Mouse (Mus musculus) limb, embryonic 15.5 days (tissue): ENCODE data around the gene Rcn1. TPM values are rescaled to one million over a fixed set of nuclear protein-coding genes. Genes with fewer than 3 reads are reported as not detected.

Experiments used
- ATAC-seq: fragments of 200-750 bp; cut with Nextera tagmentation; 2 replicates; pipeline ENCODE4 v1.8.0; 2017; ENCODE audit warnings: low read depth, moderate TSS enrichment; ENCODE audit not compliant: insufficient number of reproducible peaks, low FRiP score, low TSS enrichment
- H3K27ac ChIP-seq: fragments of 300-500 bp; sonication (generic); 2 replicates; pipeline ENCODE4 v1.5.1; 2015; ENCODE audit warnings: moderate library complexity, mild to moderate bottlenecking, inconsistent platforms
- H3K27me3 ChIP-seq: fragments of 300-500 bp; sonication (generic); 2 replicates; pipeline ENCODE4 v1.6.1; 2015; ENCODE audit warnings: inconsistent platforms
- H3K36me3 ChIP-seq: fragments of 300-500 bp; sonication (generic); 2 replicates; pipeline ENCODE4 v1.6.1; 2015; ENCODE audit warnings: inconsistent platforms
- H3K4me1 ChIP-seq: fragments of 300-500 bp; sonication (generic); 2 replicates; pipeline ENCODE4 v1.6.1; 2015; ENCODE audit warnings: inconsistent platforms
- H3K4me2 ChIP-seq: fragments of 300-500 bp; sonication (generic); 2 replicates; pipeline ENCODE4 v1.6.1; 2015; ENCODE audit warnings: mild to moderate bottlenecking, inconsistent platforms
- H3K4me3 ChIP-seq: fragments of 300-500 bp; sonication (generic); 2 replicates; pipeline ENCODE4 v1.5.1; 2015; ENCODE audit warnings: mild to moderate bottlenecking, inconsistent platforms
- H3K9ac ChIP-seq: fragments of 300-500 bp; sonication (generic); 2 replicates; pipeline ENCODE4 v1.6.1; 2015; ENCODE audit warnings: inconsistent platforms
- H3K9me3 ChIP-seq: fragments of 300-500 bp; sonication (generic); 2 replicates; pipeline ENCODE4 v1.6.1; 2016; ENCODE audit warnings: inconsistent platforms
- WGBS: fragments of 180-500 bp; shearing (Covaris S2); methylation state at CpG from one replicate; pipeline ENCODE4 v1.1.7; 2015; 5-methylcytosine and 5-hydroxymethylcytosine counted together
- polyA plus RNA-seq: library from polyadenylated mRNA; unstranded; fragments of >200 nt; fragmentation: Nextera tagmentation; extraction: Ambion mirVana; gene quantifications from 2 replicates; pipeline ENCODE4 v1.2.1, GENCODE M21; 2015

Rcn1 gene
- 296 and 303 TPM in 2 replicates for polyA plus RNA-seq

DNA sequence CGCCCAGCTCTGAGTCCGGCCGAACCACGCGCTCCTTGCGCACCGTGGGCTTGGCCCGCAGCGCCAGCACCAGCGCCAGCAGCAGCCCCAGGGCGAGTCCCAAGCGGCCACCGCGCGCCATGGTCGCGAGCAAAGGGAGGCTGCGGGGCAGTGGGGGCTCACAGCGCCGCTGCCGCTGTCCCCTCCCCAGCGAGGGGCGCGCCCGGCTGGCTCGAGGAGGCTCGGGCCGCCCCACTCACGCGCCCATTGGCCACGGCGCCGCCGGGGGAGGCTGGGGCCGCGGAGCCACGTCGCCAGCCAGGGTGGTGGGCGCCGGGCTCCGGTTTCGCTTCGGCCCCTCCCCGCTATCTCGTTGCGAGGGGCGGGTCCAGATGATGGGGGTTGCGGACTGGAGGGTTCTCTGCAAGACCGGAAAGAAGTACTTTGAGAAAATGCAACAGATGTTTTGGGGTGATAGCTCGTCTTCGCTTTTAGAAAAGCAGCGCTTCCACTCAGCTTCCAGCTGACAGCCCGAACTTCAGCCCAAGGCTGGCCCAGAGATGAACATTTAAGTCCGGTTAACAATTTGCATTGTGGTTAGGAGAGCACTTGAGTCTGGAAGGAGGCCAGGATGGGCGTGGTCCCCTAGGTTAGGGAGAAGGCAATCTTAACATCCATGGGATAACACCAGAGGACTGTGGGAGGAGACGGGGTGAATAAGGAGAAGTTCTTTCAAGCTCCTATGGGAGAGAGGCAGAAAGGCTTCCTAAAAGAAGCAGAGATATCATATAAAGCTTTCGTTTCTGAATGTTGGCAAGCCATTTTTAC, at the start of gene Rcn1:
Gene Rcn1 (minus strand): TSS at position 235 of the 807 bp plus-strand sequence.
- peaks cover 6% of the 10 kb centered on the region for H3K36me3 ChIP-seq
- H3K4me2 ChIP-seq, result peak within 1 kb of the TSS; percentile 66
- peak within 1 kb of the TSS; percentile 91 for H3K4me3 ChIP-seq
- no peaks in the 10 kb centered on the region for H3K27me3 ChIP-seq
- H3K9ac ChIP-seq, result peak within 1 kb of the TSS; percentile 95
- peak within 1 kb of the TSS; percentile 98 for H3K27ac ChIP-seq
- peak; percentile 94 for ATAC-seq
- H3K4me1 ChIP-seq, result peaks cover 29% of the 10 kb centered on the region
- H3K9me3 ChIP-seq, result no peaks in the 10 kb centered on the region
- WGBS, result 1% methylated on average over 56 of the region's 57 CpGs

DNA sequence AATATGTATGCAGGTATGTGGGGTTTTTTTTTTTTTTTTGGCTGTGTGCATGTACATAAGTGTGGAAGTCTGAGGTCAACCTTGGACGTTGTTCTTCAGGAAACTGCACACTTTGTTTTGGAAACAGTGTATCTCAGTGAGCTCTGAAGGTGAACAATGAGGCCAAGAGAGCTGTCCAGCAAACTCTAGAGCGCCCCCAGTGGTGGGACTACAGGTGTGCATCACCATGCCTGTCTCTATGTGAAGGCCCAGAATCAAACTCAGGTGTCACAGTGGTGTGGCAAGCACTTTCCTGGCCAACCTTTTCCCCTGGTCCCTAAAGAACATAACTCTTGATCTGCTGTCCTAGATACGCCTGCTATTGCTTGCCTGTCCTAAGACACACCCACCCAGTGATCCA, 45.0 kb upstream of the Rcn1 start:
- H3K9ac ChIP-seq, result no peak overlapping the region

DNA sequence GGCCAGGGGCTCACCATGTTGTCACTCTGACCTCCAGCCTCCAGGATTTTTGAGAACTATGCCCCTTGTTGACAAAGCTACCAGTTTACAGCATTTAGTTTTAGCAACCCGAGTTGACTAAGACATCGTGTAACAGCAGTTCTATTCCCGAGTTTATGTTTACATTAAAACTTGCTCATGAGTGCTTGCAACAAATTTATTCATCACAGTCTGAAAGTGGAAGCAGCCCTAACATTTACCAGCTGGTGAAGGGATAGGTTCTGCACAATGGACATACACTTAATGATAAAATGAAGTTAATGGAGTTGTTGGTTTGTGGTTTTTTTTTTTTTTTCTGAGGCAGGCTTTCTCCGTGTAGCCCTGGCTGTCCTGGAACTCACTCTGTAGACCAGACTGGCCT, 39.9 kb upstream of the Rcn1 start:
- 72% methylated on average over 4 of the region's 4 CpGs for WGBS
- Histone ChIP-seq H3K27me3 (no peaks in the 10 kb centered on the region), H3K9ac (no peak overlapping the region), H3K36me3 (no peaks in the 10 kb centered on the region), H3K9me3 (no peaks in the 10 kb centered on the region), H3K27ac (no peak overlapping the region), H3K4me1 (no peaks in the 10 kb centered on the region), H3K4me3 (no peak overlapping the region), H3K4me2 (no peak overlapping the region)
- ATAC-seq, result no peak

More for the DNA sequence above, 45.0 kb upstream of the Rcn1 start:
- Histone ChIP-seq H3K4me1 (no peaks in the 10 kb centered on the region), H3K27me3 (no peaks in the 10 kb centered on the region), H3K4me3 (no peak overlapping the region), H3K4me2 (no peak overlapping the region), H3K9me3 (no peaks in the 10 kb centered on the region), H3K36me3 (no peaks in the 10 kb centered on the region), H3K27ac (no peak overlapping the region)
- no peak for ATAC-seq
- 33% methylated on average over 3 of the region's 3 CpGs for WGBS

DNA sequence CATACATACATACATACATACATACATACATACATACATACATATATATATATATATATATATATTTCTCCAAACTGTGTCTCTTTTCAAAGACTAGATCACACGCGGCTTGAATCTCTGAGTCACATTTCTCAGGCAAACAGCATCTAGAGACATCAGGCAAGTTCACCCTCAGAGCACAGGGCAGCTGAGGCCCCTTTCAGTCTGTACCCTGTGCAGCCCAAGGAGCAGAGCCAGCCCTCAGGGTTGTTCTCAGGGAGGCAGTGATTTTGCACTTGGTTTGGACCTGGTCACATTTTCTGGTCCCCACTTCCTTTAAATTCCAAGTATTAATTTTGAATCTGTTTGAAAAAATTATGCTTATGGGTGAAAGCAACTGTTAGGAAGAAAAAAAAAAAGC, 39.4 kb upstream of the Rcn1 start:
- H3K9ac ChIP-seq, result no peak overlapping the region
- no peaks in the 10 kb centered on the region for H3K36me3 ChIP-seq
- no peak overlapping the region for H3K4me2 ChIP-seq
- H3K4me3 ChIP-seq, result no peak overlapping the region
- H3K4me1 ChIP-seq, result no peaks in the 10 kb centered on the region
- no peak for ATAC-seq
- H3K9me3 ChIP-seq, result no peaks in the 10 kb centered on the region
- no peaks in the 10 kb centered on the region for H3K27me3 ChIP-seq
- WGBS, result 88% methylated on average over 2 of the region's 2 CpGs
- no peak overlapping the region for H3K27ac ChIP-seq

DNA sequence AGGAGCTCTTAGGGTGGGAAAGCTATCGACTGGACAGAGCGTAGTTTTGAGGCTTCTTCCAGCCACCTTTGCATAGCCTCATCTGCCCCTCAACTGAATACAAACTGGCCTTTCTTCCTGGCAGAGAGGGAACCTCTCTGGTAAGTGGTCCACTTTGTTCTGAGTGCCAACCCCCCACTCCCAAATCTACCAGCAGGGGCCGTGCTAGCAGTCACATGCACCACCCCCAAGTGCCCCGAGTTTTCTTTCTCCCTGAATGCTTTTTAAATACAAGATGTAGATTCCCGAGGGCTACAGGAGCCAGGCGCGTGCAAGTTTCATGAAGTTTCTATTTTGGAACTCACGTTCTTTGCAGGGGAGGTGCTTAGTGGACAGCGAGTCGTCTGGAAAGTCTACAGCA, 33.8 kb upstream of the Rcn1 start:
- H3K4me3 ChIP-seq, result peak overlapping the region; percentile 11
- WGBS, result 16% methylated on average over 10 of the region's 10 CpGs

DNA sequence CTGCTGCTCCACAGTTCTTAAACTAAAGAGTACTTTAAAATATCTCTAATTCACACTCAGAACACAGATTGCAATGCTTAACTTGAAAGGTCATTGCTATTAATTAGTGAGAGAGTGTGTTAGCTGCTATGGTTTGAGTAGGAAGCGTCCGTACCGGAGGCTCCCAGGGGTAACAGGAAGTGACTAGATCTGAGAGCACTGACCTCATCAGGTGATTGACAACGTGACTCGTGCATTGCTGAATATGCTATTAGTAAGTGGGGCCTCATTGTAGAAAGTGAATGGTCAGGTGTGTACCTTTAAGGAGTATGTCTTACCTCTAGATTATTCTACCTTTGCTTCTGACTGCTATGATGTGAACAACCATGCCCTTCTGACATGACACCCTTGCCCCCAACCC, 31.3 kb upstream of the Rcn1 start:
- Histone ChIP-seq H3K27me3 (0 out of 2 replicates have a peak, but pooled peaks cover 3% of the 10 kb centered on the region), H3K4me3 (no peak overlapping the region), H3K4me1 (peaks cover 8% of the 10 kb centered on the region; the same call in 1 of the 2 replicates), H3K27ac (no peak overlapping the region), H3K36me3 (no peaks in the 10 kb centered on the region), H3K4me2 (no peak overlapping the region), H3K9ac (no peak overlapping the region), H3K9me3 (no peaks in the 10 kb centered on the region)
- ATAC-seq, result no peak
- WGBS, result 70% methylated on average over 5 of the region's 5 CpGs

More for the DNA sequence above, 33.8 kb upstream of the Rcn1 start:
- H3K9ac ChIP-seq, result no peak overlapping the region
- ATAC-seq, result no peak
- H3K9me3 ChIP-seq, result no peaks in the 10 kb centered on the region
- peak overlapping the region; percentile 41 for H3K4me2 ChIP-seq
- peaks cover 8% of the 10 kb centered on the region; the same call in 1 of the 2 replicates for H3K4me1 ChIP-seq
- H3K27ac ChIP-seq, result no peak overlapping the region
- no peaks in the 10 kb centered on the region for H3K36me3 ChIP-seq
- H3K27me3 ChIP-seq, result 0 out of 2 replicates have a peak, but pooled peaks cover 3% of the 10 kb centered on the region

DNA sequence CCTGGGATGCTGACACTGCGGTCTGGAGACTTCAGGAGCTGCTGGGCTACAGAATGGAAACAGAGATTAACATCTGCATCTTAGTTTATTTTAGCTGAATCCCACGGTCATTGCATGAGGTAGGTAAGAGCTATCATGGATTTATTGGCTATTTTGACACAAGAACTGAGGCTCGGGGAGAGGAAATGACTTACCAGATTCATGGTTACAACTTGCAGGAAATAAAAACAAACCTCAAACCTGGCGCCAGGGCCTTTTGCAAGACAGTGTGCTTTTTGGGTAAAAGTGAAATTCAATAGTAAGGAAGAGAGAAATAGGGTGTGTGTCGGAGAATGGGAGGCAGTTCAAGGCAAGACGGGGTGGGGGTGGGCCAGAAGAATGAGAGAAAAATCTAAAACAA, 30.8 kb upstream of the Rcn1 start:
- ATAC-seq, result no peak

DNA sequence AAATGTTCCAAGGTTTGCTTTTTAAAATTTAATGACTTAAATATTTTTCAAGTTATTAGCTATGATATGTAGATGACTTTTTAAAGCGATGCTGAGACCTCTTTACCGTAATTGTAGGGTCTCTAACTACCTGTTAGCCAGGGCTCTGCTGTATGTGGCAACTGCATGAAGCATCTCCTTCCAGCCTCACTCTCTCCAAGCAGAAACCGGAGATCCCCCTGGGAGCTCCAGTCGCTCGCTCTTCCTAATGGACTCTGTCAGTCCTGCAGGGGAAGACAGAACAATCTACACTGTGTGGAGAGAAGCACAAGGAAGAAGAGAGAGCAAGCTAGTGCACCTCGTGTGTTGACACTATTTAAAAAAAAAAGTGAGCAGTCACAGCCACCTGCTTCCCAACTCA, 29.3 kb upstream of the Rcn1 start:
- no peak overlapping the region for H3K4me2 ChIP-seq
- H3K4me1 ChIP-seq, result peaks cover 8% of the 10 kb centered on the region; the same call in 1 of the 2 replicates
- ATAC-seq, result no peak
- H3K9ac ChIP-seq, result no peak overlapping the region
- WGBS, result 18% methylated on average over 6 of the region's 6 CpGs
- no peak overlapping the region for H3K27ac ChIP-seq
- no peaks in the 10 kb centered on the region for H3K36me3 ChIP-seq
- H3K4me3 ChIP-seq, result no peak overlapping the region
- 0 out of 2 replicates have a peak, but pooled peaks cover 3% of the 10 kb centered on the region for H3K27me3 ChIP-seq
- no peaks in the 10 kb centered on the region for H3K9me3 ChIP-seq

More for the DNA sequence above, 30.8 kb upstream of the Rcn1 start:
- Histone ChIP-seq H3K9ac (no peak overlapping the region), H3K9me3 (no peaks in the 10 kb centered on the region), H3K4me3 (no peak overlapping the region), H3K4me2 (no peak overlapping the region), H3K27ac (no peak overlapping the region), H3K4me1 (peaks cover 8% of the 10 kb centered on the region; the same call in 1 of the 2 replicates), H3K27me3 (0 out of 2 replicates have a peak, but pooled peaks cover 3% of the 10 kb centered on the region), H3K36me3 (no peaks in the 10 kb centered on the region)
- WGBS, result 48% methylated on average over 6 of the region's 6 CpGs

DNA sequence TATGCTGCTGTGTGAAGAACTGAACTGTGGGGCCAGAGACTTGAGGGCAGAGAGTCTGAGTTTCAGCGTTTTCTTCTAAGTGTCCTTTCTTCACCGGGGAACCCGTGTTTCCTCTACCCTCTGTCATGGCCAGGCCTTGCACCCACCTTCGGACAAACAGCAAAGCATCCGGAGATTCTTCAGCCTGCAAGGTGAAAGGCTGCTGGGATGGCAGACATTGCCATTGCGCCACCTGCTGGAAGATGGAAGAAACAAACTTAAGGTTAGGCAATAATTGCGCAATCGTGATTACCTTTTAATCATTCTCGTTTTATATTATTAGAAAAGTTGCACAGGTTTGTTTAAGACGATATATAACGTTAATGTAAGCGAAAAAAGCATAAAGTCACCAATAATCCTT, 28.9 kb upstream of the Rcn1 start:
- WGBS, result 4% methylated on average over 12 of the region's 12 CpGs
- H3K4me1 ChIP-seq, result peaks cover 5% of the 10 kb centered on the region; the same call in 1 of the 2 replicates
- H3K9me3 ChIP-seq, result no peaks in the 10 kb centered on the region
- H3K27ac ChIP-seq, result no peak overlapping the region
- H3K27me3 ChIP-seq, result 0 out of 2 replicates have a peak, but pooled peaks cover 3% of the 10 kb centered on the region
- H3K9ac ChIP-seq, result no peak overlapping the region
- H3K4me3 ChIP-seq, result no peak overlapping the region
- no peak for ATAC-seq
- H3K4me2 ChIP-seq, result no peak overlapping the region
- H3K36me3 ChIP-seq, result no peaks in the 10 kb centered on the region

DNA sequence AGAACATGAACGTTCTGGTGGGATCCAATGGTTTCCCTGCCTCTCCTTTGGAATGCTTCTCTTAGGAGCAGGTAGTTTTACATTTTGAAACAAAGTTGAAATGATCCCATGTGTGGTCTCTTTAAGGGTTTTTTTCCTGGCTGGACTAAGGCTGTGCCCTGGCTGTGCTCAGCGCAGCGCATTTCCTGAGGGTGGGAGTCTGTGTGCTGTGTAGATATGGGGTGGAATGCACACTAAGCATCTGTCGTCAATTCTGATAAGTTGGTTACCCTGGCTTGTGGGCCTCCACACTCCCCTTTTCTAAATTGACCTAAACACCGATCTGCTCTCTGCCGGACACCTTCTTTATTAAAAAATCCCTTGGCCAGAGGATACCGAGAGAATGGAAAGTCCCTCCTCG, 28.3 kb upstream of the Rcn1 start:
- H3K4me2 ChIP-seq, result no peak overlapping the region
- no peak overlapping the region for H3K4me3 ChIP-seq
- 0 out of 2 replicates have a peak, but pooled peaks cover 3% of the 10 kb centered on the region for H3K27me3 ChIP-seq
- no peak overlapping the region for H3K9ac ChIP-seq
- H3K9me3 ChIP-seq, result no peaks in the 10 kb centered on the region
- no peaks in the 10 kb centered on the region for H3K36me3 ChIP-seq
- 63% methylated on average over 8 of the region's 8 CpGs for WGBS
- 0 out of 2 replicates have a peak, but pooled peaks cover 2% of the 10 kb centered on the region for H3K4me1 ChIP-seq
- no peak overlapping the region for H3K27ac ChIP-seq
- no peak for ATAC-seq

DNA sequence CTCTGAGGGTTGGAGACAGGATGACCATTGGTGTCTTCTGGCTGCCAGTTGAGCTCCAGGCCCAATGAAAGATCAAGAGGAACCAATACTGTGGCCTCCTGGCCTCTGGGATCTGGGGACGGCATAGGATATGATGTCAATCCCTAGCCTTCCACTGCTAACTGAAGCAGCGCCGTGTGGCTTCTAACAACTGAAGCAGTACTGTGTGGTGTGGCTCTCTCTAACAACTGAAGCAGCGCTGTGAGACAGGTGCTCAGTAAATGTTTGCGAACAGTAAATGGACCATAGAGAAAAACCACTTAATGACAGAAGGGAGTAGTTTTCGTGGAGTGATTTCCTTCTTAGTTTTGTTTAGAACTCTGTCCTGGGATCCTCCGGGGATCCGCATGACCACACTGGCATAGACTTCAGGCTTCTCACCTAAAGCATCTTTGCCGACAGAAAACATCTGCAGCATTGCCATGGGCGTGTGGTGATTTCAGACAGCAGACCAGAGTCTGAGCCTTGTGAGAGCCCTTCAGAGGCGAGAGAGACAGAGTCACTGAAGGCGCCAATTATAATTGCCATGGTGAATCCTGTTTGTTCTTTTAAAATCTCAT, 19.6 kb upstream of the Rcn1 start:
- WGBS, result 85% methylated on average over 12 of the region's 12 CpGs
- Histone ChIP-seq H3K27me3 (no peaks in the 10 kb centered on the region), H3K9ac (no peak overlapping the region), H3K36me3 (no peaks in the 10 kb centered on the region), H3K27ac (no peak overlapping the region), H3K4me3 (no peak overlapping the region), H3K4me1 (peaks cover 15% of the 10 kb centered on the region), H3K4me2 (no peak overlapping the region), H3K9me3 (no peaks in the 10 kb centered on the region)
- no peak for ATAC-seq

DNA sequence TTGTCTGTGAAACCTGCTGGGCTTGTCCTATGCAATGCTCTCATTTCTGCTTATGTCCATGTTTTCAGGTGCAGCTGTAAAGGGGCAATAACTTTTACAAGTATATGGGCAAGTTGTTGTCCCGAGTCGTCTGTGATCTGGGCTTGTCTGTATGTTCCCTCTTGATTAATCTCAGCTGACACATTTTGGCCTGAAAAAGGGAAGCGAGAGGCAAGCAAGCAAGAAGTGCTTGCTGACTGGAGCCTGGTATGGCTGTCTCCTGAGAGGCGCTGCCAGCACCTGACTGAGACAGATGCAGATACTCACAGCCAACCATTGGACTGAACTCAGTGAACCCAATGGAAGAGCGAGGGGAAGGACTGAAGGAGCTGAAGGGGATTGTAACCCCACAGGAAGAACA, 18.5 kb upstream of the Rcn1 start:
- Histone ChIP-seq H3K4me1 (peaks cover 15% of the 10 kb centered on the region), H3K27me3 (no peaks in the 10 kb centered on the region), H3K4me2 (no peak overlapping the region), H3K9me3 (no peaks in the 10 kb centered on the region), H3K36me3 (no peaks in the 10 kb centered on the region), H3K9ac (no peak overlapping the region), H3K27ac (no peak overlapping the region), H3K4me3 (no peak overlapping the region)
- no peak for ATAC-seq
- 45% methylated on average over 5 of the region's 5 CpGs for WGBS
